Mouse (Mus musculus) kidney, postnatal 25 days (tissue): ENCODE data around the gene Brdt.

Experiments used
- DNase-seq, 2 experiments: peaks; one replicate each; pipeline ENCODE4 v3.0.0; 2021; ENCODE audit warnings: mixed read lengths in 2 of 2

The Brdt gene

GRCm38 (mm10) chr5:107412285-107412684 lies 81.3 kb downstream of the Brdt start:
- no peak for DNase-seq

DNA sequence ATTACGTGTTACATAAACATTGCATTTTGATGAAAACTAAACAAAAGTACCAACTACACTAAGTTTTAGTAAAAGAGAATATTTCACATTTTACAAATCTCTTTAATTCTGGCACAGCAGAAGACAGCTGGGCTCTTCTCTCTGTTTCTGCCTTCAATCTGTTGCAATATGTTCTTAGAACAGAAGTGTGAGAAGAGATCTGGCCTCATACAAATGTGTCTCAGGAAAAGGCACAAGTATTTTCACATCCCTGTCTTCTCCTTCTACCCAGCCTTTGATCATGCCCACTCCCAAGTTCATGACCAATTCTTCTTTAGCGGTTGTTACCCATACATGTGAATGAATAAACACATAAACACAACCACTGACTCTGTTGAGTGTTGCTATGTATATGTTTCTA lies 84.1 kb downstream of the Brdt start:
- DNase-seq = no peak

GRCm38 (mm10) chr5:107421676-107422075 lies 90.7 kb downstream of the Brdt start:
- no peak for DNase-seq

DNA sequence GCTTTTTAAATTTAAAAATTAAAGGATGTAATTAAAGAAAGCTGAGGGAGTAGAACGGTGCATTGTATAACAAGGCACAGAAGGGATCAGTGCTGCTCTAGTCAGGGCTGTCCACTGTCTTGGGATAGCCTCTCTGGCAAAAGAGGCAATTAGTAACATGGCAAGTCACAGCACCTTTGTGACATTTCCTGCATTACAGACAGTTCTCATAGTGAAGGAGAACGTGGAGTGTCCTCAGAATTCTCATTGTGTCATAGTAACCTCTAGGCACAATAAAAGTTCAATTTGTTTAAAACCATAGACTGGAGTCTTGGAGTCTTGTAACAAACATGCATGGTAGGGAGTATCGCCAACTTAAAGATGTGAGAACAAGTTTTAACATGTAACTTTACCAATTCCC lies 100.3 kb downstream of the Brdt start, which contains the start of gene Lpcat2b:
Gene Lpcat2b, plus strand, starts transcription at position 301 of the 400 bp plus-strand sequence.
- no peak for DNase-seq

GRCm38 (mm10) chr5:107434001-107434400 lies 103.0 kb downstream of the Brdt start:
- DNase-seq = no peak

DNA sequence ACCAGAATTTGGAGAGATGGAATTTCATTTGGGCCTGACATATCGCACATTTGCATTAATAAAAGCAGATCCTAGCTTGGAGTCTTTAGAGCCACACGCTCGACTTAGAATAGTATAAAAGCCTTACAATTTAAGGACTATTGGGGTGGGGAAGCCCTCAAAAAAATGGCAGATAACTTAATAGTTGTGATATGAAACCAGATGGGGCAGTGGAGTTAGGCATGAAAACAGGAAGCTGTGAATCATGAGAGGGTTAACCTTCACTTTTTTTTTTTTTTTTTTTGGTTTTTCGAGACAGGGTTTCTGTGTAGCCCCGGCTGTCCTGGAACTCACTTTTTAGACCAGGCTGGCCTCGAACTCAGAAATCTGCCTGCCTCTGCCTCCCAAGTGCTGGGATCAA lies 105.2 kb downstream of the Brdt start:
- DNase-seq = no peak
